Mouse (Mus musculus): ENCODE data around the gene Cenpc1. TPM values are rescaled to one million over a fixed set of nuclear protein-coding genes. Genes with fewer than 3 reads are reported as not detected.

Cenpc1 gene
- polyA plus RNA-seq (2012; ENCODE audit: insufficient read depth, insufficient read length, low replicate concordance, missing spikeins): not detected in 2 replicates

DNA sequence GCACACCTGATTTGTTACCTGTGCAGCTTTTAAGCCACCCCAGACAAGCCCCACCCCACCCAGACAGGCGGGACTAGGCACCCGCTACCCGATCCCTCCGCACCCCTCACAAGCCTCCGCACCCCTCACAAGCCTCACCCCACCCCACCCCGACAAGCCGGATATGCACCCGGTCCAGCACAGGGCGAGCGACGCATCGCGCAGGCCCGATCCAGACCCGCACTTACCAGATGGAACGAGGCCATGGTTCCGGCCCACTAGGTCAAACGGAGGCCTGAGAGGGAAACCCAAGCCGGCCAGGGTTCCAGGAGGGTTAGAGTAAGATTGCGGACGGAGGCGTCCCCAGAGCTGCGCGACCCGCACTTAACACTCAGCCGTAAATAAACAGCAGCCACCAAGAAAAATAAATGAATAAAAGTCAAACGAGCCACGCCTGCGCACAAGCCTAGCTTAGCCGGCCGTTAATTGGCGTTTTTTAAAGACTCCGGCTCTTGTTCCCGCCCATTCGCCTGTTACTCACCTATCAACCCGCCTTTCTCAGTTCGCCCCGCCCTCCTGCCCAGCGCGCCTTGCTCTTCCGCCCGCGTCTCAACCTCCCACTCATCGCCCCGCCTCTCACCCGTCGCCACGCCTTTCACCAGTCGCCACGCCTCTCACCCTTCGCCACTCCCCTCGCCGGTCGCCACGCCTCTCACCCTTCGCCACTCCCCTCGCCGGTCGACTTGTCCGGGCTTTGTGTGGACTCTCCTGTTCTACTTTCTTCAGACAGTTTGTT lies at the start of gene Cenpc1:
TSS of gene Cenpc1 (minus strand) at position 483 of the 775 bp plus-strand sequence.
- WGBS: under 1% methylated on average over 60 of the region's 60 CpGs
- TF ChIP-seq CTCF (IDR thresholded peaks at IDR 0.05; ENCODE audit: insufficient read depth, low read depth, low read length) (no peak), POLR2A (IDR thresholded peaks at IDR 0.05; ENCODE audit: insufficient read depth, low read depth, low read length) (0 out of 2 replicates have a peak, but pooled peaks have one; percentile 29)
- H3K4me1 ChIP-seq (ENCODE audit: control insufficient read depth, insufficient read depth, low read length): peaks cover 2% of the 10 kb centered on the region; the same call in 1 of the 2 replicates

GRCm38 (mm10) chr5:86113997-86114396 lies 48.6 kb upstream of the Cenpc1 start:
- 92% methylated on average over 1 of the region's 1 CpGs for WGBS
- H3K27ac ChIP-seq (ENCODE audit: insufficient read depth, low read depth, low read length): no peak overlapping the region
- H3K4me3 ChIP-seq (ENCODE audit: insufficient read depth, low read depth, low read length): no peak overlapping the region
- TF ChIP-seq CTCF (IDR thresholded peaks at IDR 0.05; ENCODE audit: insufficient read depth, low read depth, low read length) (no peak), POLR2A (IDR thresholded peaks at IDR 0.05; ENCODE audit: insufficient read depth, low read depth, low read length) (no peak)
- no peaks in the 10 kb centered on the region for H3K4me1 ChIP-seq (ENCODE audit: control insufficient read depth, insufficient read depth, low read length)

More for the DNA sequence above, at the start of gene Cenpc1:
- Histone ChIP-seq H3K27ac (ENCODE audit: insufficient read depth, low read depth, low read length) (peak within 1 kb of the TSS; percentile 85), H3K4me3 (ENCODE audit: insufficient read depth, low read depth, low read length) (peak within 1 kb of the TSS; percentile 100)

DNA sequence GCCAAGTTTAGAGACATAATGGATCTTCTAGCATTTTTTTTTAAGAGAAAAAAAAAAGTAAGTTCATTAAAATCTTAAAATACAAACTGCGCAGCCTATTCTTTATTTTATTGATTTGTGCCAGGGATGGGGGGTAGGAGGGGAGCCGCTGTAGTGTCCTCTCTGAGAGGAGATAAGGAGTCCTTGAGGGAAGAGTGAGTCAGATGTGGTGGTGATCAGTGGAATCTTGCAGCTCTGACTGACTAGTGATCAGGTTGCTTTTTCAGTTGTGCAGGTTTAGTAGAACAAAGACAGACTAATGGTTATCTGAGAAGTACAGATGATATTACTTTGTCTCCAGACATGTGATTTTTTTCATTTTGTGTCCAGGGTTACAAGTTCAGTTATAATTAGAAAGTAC lies 47.7 kb upstream of the Cenpc1 start:
- Histone ChIP-seq H3K27ac (ENCODE audit: insufficient read depth, low read depth, low read length) (no peak overlapping the region), H3K4me1 (ENCODE audit: control insufficient read depth, insufficient read depth, low read length) (no peaks in the 10 kb centered on the region), H3K4me3 (ENCODE audit: insufficient read depth, low read depth, low read length) (no peak overlapping the region)
- TF ChIP-seq POLR2A (IDR thresholded peaks at IDR 0.05; ENCODE audit: insufficient read depth, low read depth, low read length) (no peak), CTCF (IDR thresholded peaks at IDR 0.05; ENCODE audit: insufficient read depth, low read depth, low read length) (no peak)
- WGBS: 98% methylated on average over 2 of the region's 2 CpGs

- Histone ChIP-seq H3K4me1 (ENCODE audit: control insufficient read depth, insufficient read depth, low read length) (no peaks in the 10 kb centered on the region), H3K4me3 (ENCODE audit: insufficient read depth, low read depth, low read length) (no peak overlapping the region), H3K27ac (ENCODE audit: insufficient read depth, low read depth, low read length) (no peak overlapping the region)
- TF ChIP-seq CTCF (IDR thresholded peaks at IDR 0.05; ENCODE audit: insufficient read depth, low read depth, low read length) (no peak), POLR2A (IDR thresholded peaks at IDR 0.05; ENCODE audit: insufficient read depth, low read depth, low read length) (no peak)
- 98% methylated on average over 1 of the region's 1 CpGs for WGBS
Observed at GRCm38 (mm10) chr5:86111074-86111473, 45.7 kb upstream of the Cenpc1 start.

DNA sequence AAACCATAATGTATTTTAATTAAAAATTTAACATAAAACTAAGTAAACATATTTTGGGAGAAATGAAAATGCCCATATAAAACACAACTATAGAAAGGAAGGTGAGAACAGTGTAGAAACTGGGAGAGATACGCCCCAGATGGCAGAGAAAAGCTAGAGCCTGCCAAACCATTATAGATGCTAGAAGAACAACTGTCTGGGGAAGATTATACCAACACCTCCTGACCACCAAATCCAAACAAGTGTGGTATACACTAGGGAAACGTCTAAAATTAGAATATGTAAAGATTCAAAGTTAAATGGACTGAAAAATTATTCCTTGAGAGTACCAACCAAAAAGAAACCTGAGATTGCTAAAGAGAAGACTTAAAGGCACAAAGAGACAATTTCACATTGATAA lies 41.2 kb upstream of the Cenpc1 start:
- no peak overlapping the region for H3K27ac ChIP-seq (ENCODE audit: insufficient read depth, low read depth, low read length)
- H3K4me3 ChIP-seq (ENCODE audit: insufficient read depth, low read depth, low read length): no peak overlapping the region
- WGBS: 65% methylated on average over 2 of the region's 2 CpGs
- TF ChIP-seq CTCF (IDR thresholded peaks at IDR 0.05; ENCODE audit: insufficient read depth, low read depth, low read length) (no peak), POLR2A (IDR thresholded peaks at IDR 0.05; ENCODE audit: insufficient read depth, low read depth, low read length) (no peak)
- no peaks in the 10 kb centered on the region for H3K4me1 ChIP-seq (ENCODE audit: control insufficient read depth, insufficient read depth, low read length)

- Histone ChIP-seq H3K4me3 (ENCODE audit: insufficient read depth, low read depth, low read length) (no peak overlapping the region), H3K27ac (ENCODE audit: insufficient read depth, low read depth, low read length) (no peak overlapping the region), H3K4me1 (ENCODE audit: control insufficient read depth, insufficient read depth, low read length) (no peaks in the 10 kb centered on the region)
- TF ChIP-seq POLR2A (IDR thresholded peaks at IDR 0.05; ENCODE audit: insufficient read depth, low read depth, low read length) (no peak), CTCF (IDR thresholded peaks at IDR 0.05; ENCODE audit: insufficient read depth, low read depth, low read length) (no peak)
- 94% methylated on average over 2 of the region's 2 CpGs for WGBS
Observed at GRCm38 (mm10) chr5:86102176-86102575, 36.8 kb upstream of the Cenpc1 start.

DNA sequence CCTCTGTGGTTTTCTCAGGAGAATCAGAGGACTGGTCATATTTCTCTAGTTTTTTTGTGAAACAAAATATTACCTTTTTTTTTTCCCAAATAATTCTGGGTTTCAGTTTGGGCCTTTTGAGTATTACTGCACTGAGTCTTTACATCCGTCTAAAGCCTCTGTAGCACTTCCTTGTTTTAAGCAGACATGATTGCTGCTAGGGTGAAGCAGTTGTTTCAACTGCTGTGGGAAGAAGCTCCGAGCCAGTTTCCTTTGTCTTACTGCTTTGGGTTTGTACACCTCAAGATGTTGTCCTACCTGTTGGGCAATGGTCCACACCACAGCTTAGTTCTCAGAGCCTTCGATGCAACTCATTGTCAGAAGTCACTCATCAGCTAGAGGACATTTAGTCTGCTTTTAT lies 35.2 kb upstream of the Cenpc1 start:
- H3K4me3 ChIP-seq (ENCODE audit: insufficient read depth, low read depth, low read length): no peak overlapping the region
- no peak overlapping the region for H3K27ac ChIP-seq (ENCODE audit: insufficient read depth, low read depth, low read length)
- WGBS: 91% methylated on average over 3 of the region's 3 CpGs
- H3K4me1 ChIP-seq (ENCODE audit: control insufficient read depth, insufficient read depth, low read length): no peaks in the 10 kb centered on the region
- no peak for TF ChIP-seq CTCF (IDR thresholded peaks at IDR 0.05; ENCODE audit: insufficient read depth, low read depth, low read length)
- TF ChIP-seq POLR2A (IDR thresholded peaks at IDR 0.05; ENCODE audit: insufficient read depth, low read depth, low read length): no peak

DNA sequence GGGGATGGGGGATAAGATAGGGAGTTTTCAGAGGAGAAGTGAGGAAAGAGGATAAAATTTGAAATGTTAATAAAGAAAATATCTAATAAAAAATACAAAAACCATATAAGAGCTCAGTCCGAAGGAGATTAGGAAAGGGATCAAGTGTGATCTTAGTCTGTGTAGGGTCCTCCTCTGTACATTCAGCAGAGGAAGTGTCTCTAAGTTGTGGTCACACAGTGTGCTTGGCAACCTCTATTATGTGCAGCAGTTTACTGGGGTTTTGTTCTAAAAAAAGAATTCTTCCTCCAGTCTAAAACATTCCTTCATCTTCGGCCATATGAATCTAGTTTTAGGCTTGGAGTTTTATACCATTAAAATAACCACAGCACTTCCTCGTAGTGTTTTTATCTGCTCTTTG lies 33.6 kb upstream of the Cenpc1 start:
- WGBS: 90% methylated on average over 3 of the region's 3 CpGs

DNA sequence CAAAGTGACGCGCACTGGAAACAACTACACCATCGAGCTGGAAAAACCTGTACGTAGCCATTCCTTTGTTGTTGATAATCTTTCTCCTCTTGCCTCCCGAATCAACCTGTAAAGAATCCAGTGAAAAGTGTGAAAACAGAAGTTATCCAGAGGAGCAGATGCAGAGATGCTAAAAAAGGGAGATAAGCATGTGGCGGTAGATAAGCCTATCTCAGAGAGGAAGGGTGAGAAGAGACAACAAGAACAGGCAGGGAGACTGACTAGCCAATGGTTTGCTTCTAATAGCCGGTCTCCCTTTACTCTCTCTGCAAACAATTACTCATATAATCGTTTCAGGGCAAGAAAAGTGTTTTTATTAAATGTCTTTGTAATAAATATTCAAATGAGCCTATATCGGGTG lies 29.4 kb upstream of the Cenpc1 start:
- Histone ChIP-seq H3K4me3 (ENCODE audit: insufficient read depth, low read depth, low read length) (no peak overlapping the region), H3K27ac (ENCODE audit: insufficient read depth, low read depth, low read length) (no peak overlapping the region), H3K4me1 (ENCODE audit: control insufficient read depth, insufficient read depth, low read length) (no peaks in the 10 kb centered on the region)
- no peak for TF ChIP-seq CTCF (IDR thresholded peaks at IDR 0.05; ENCODE audit: insufficient read depth, low read depth, low read length)
- no peak for TF ChIP-seq POLR2A (IDR thresholded peaks at IDR 0.05; ENCODE audit: insufficient read depth, low read depth, low read length)
- 89% methylated on average over 9 of the region's 9 CpGs for WGBS

More for the DNA sequence above, 33.6 kb upstream of the Cenpc1 start:
- TF ChIP-seq CTCF (IDR thresholded peaks at IDR 0.05; ENCODE audit: insufficient read depth, low read depth, low read length) (no peak), POLR2A (IDR thresholded peaks at IDR 0.05; ENCODE audit: insufficient read depth, low read depth, low read length) (no peak)
- H3K27ac ChIP-seq (ENCODE audit: insufficient read depth, low read depth, low read length): no peak overlapping the region
- H3K4me1 ChIP-seq (ENCODE audit: control insufficient read depth, insufficient read depth, low read length): no peaks in the 10 kb centered on the region
- no peak overlapping the region for H3K4me3 ChIP-seq (ENCODE audit: insufficient read depth, low read depth, low read length)

Measured in olfactory bulb, adult 2 months (tissue).